Mouse (Mus musculus): ENCODE measurements around the gene Lmod1.

DNA sequence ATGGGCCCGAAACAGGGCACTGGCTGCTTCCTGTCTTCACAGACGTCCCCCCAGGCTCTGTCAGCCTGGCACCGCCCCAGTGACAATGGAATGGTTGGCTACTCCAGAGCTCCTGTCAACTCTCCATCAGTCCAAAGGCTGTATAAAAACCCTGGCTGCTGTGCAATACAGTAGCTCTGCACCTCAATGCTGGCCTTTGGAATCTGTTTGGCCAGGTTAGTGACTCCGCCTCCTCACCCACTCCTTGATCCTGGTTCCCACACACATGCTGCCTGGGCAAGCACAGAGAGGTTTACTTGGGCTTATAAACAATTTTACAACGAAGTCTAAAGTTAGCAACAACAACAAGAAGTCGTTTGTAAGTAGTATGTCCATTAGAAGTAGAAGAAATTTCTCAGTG is 13.3 kb upstream of the Lmod1 start:
- TF ChIP-seq POLR2A (IDR thresholded peaks at IDR 0.05; ENCODE audit: control insufficient read depth, extremely low read depth, insufficient read depth, low read length, poor library complexity): no peak
- TF ChIP-seq CTCF (IDR thresholded peaks at IDR 0.05; ENCODE audit: borderline replicate concordance, control insufficient read depth, extremely low read depth, insufficient read depth, low read length, poor library complexity): no peak

All from thymus, adult 2 months (tissue).